Mouse (Mus musculus) heart, embryonic 10.5 days (tissue): ENCODE measurements at regions not wholly inside any gene's neighbourhood (a gene's known extent, or its start where the extent isn't known, plus 50 kb on each side); places are given as distances from the start of the nearest gene placed in this dataset.

ENCODE experiments used
- DNase-seq: peaks from one replicate; pipeline ENCODE4 v3.0.0-alpha.2; 2017; ENCODE audit warnings: low spot score
- H3K27ac ChIP-seq: fragments of 300-500 bp; sonication (generic); 2 replicates; pipeline ENCODE4 v1.5.1; 2016; ENCODE audit warnings: mild to moderate bottlenecking
- H3K27me3 ChIP-seq: fragments of 300-500 bp; sonication (generic); 2 replicates; pipeline ENCODE4 v1.6.1; 2016; ENCODE audit warnings: mild to moderate bottlenecking; ENCODE audit not compliant: poor library complexity, insufficient read depth, severe bottlenecking
- H3K36me3 ChIP-seq: fragments of 300-500 bp; sonication (generic); 2 replicates; pipeline ENCODE4 v1.6.1; 2016; ENCODE audit warnings: mild to moderate bottlenecking, moderate library complexity
- H3K4me1 ChIP-seq: fragments of 300-500 bp; sonication (generic); 2 replicates; pipeline ENCODE4 v1.6.1; 2016; ENCODE audit warnings: mild to moderate bottlenecking
- H3K4me3 ChIP-seq: fragments of 300-500 bp; sonication (generic); 2 replicates; pipeline ENCODE4 v1.5.1; 2016; ENCODE audit warnings: mild to moderate bottlenecking, moderate library complexity
- H3K9me3 ChIP-seq: fragments of 300-500 bp; sonication (generic); 2 replicates; pipeline ENCODE4 v1.6.1; 2016; ENCODE audit warnings: mild to moderate bottlenecking, moderate library complexity
- WGBS: fragments of 180-500 bp; shearing (Covaris S2); methylation state at CpG from one replicate; pipeline ENCODE4 v1.1.7; 2016; 5-methylcytosine and 5-hydroxymethylcytosine counted together

GRCm38 (mm10) chr14:76874542-76875265, 161.9 kb upstream of the Ccdc122 start:
- H3K27me3 ChIP-seq: no peaks in the 10 kb centered on the region
- H3K36me3 ChIP-seq: no peaks in the 10 kb centered on the region
- H3K4me3 ChIP-seq: no peak overlapping the region
- peaks cover 22% of the 10 kb centered on the region for H3K4me1 ChIP-seq
- DNase-seq: no peak
- peak overlapping the region; percentile 60 for H3K27ac ChIP-seq
- no peaks in the 10 kb centered on the region for H3K9me3 ChIP-seq
- 49% methylated on average over 8 of the region's 8 CpGs for WGBS

- 82% methylated on average over 5 of the region's 5 CpGs for WGBS
- DNase-seq: no peak
- Histone ChIP-seq H3K4me3 (no peak overlapping the region), H3K27ac (peak overlapping the region; percentile 29), H3K27me3 (no peaks in the 10 kb centered on the region), H3K9me3 (no peaks in the 10 kb centered on the region), H3K4me1 (peaks cover 22% of the 10 kb centered on the region), H3K36me3 (no peaks in the 10 kb centered on the region)
Measured at GRCm38 (mm10) chr14:76873684-76874083, 162.9 kb upstream of the Ccdc122 start.

- H3K36me3 ChIP-seq: no peaks in the 10 kb centered on the region
- no peak overlapping the region for H3K4me3 ChIP-seq
- no peak overlapping the region for H3K27ac ChIP-seq
- no peaks in the 10 kb centered on the region for H3K9me3 ChIP-seq
- 93% methylated on average over 6 of the region's 6 CpGs for WGBS
- H3K27me3 ChIP-seq: no peaks in the 10 kb centered on the region
- peaks cover 22% of the 10 kb centered on the region for H3K4me1 ChIP-seq
- no peak for DNase-seq
Measured at GRCm38 (mm10) chr14:76872976-76873375, 163.6 kb upstream of the Ccdc122 start.

DNA sequence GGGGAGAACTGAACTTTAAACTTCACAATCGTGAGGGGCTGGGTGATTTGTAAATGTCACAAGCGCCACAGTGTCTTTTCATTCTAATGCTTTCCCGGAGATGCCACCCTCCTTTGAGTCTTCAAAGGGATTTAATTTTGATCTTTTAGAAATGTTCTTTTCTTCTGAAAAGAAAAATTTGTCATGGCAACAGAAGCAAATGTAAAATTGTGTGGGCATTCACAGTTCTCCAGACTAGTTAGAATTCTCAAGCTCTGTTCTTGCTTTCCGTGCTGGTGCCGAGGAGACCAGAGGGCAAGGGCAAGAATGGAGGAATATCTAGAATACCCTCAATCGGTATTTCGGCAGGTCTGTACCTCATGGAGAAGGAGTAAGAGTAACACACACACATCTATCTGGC, 164.1 kb upstream of the Ccdc122 start:
- Histone ChIP-seq H3K27me3 (no peaks in the 10 kb centered on the region), H3K9me3 (no peaks in the 10 kb centered on the region), H3K4me3 (no peak overlapping the region), H3K36me3 (no peaks in the 10 kb centered on the region), H3K27ac (no peak overlapping the region), H3K4me1 (peaks cover 22% of the 10 kb centered on the region)
- WGBS: 89% methylated on average over 7 of the region's 7 CpGs
- DNase-seq: no peak

GRCm38 (mm10) chr14:76868831-76869230, 167.7 kb upstream of the Ccdc122 start:
- Histone ChIP-seq H3K27ac (no peak overlapping the region), H3K4me1 (peaks cover 3% of the 10 kb centered on the region), H3K9me3 (no peaks in the 10 kb centered on the region), H3K27me3 (no peaks in the 10 kb centered on the region), H3K36me3 (no peaks in the 10 kb centered on the region), H3K4me3 (no peak overlapping the region)
- DNase-seq: no peak
- 84% methylated on average over 3 of the region's 3 CpGs for WGBS

- H3K4me1 ChIP-seq: no peaks in the 10 kb centered on the region
- H3K36me3 ChIP-seq: no peaks in the 10 kb centered on the region
- DNase-seq: no peak
- H3K27ac ChIP-seq: no peak overlapping the region
- no peak overlapping the region for H3K4me3 ChIP-seq
- no peaks in the 10 kb centered on the region for H3K9me3 ChIP-seq
- no peaks in the 10 kb centered on the region for H3K27me3 ChIP-seq
- 91% methylated on average over 5 of the region's 5 CpGs for WGBS
Measured at GRCm38 (mm10) chr14:76868131-76868530, 168.4 kb upstream of the Ccdc122 start.

DNA sequence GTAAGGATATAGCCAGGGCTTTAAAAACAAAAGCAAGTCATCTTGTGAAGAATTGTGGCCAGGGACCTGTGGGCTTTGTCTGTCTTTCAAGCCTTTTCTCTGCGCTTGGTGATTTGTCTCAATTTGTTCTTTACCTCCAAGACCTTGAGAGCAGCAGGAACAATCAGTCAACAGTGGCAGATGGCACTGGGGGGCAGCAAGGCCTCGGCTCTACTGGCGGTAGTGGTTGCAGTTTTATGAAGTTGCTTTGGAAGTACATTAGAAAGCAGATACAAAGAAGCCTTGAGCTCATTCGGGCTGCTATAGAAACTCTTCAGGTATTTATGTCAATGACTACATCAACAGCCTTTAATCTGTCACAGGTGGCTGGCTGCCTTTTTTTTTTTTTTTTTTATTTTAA, 171.9 kb upstream of the Ccdc122 start:
- no peaks in the 10 kb centered on the region for H3K27me3 ChIP-seq
- no peak overlapping the region for H3K27ac ChIP-seq
- H3K4me3 ChIP-seq: no peak overlapping the region
- no peak for DNase-seq
- no peaks in the 10 kb centered on the region for H3K4me1 ChIP-seq
- H3K9me3 ChIP-seq: no peaks in the 10 kb centered on the region
- H3K36me3 ChIP-seq: no peaks in the 10 kb centered on the region
- WGBS: 66% methylated on average over 4 of the region's 4 CpGs

GRCm38 (mm10) chr14:76863035-76863706, 173.4 kb upstream of the Ccdc122 start:
- Histone ChIP-seq H3K9me3 (no peaks in the 10 kb centered on the region), H3K27ac (no peak overlapping the region), H3K36me3 (no peaks in the 10 kb centered on the region), H3K4me1 (no peaks in the 10 kb centered on the region), H3K4me3 (no peak overlapping the region), H3K27me3 (no peaks in the 10 kb centered on the region)
- 78% methylated on average over 13 of the region's 13 CpGs for WGBS
- no peak for DNase-seq

- 76% methylated on average over 5 of the region's 5 CpGs for WGBS
- H3K9me3 ChIP-seq: no peaks in the 10 kb centered on the region
- no peak for DNase-seq
- peaks cover 22% of the 10 kb centered on the region for H3K4me1 ChIP-seq
- H3K27ac ChIP-seq: no peak overlapping the region
- H3K36me3 ChIP-seq: no peaks in the 10 kb centered on the region
- H3K27me3 ChIP-seq: no peaks in the 10 kb centered on the region
- no peak overlapping the region for H3K4me3 ChIP-seq
Measured at GRCm38 (mm10) chr14:76858396-76858795, 178.2 kb upstream of the Ccdc122 start.

DNA sequence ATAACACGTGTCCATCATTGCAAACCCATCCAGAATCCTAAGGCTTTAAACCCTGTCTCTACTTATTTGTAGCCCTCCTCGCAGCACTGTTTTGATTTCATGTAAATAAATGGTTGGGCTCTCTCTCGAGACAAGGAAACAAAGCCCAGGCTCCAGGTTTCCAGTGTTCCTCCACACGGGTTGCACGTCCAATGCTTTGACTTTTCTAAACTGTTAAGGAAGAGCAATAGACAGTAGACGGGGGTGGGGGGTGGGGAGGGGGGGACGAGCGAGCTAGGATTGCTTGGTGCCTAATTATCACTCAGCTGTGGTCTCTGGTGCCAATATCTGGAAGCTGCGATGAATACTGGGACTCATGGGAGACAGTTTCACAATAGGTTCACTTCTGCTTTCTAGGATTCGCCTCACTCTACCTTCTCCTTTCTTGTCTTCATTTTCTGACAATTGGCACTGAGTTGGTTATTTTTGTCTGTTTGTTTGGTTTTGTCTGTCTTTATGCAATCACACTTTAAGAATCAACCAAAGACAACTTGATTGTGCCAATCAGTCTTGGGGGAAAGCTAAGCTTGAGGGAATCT, 179.3 kb upstream of the Ccdc122 start:
- Histone ChIP-seq H3K4me3 (no peak overlapping the region), H3K9me3 (no peaks in the 10 kb centered on the region), H3K36me3 (no peaks in the 10 kb centered on the region), H3K27me3 (no peaks in the 10 kb centered on the region), H3K27ac (peak overlapping the region; percentile 64), H3K4me1 (peaks cover 22% of the 10 kb centered on the region)
- DNase-seq: no peak
- WGBS: 51% methylated on average over 10 of the region's 10 CpGs

DNA sequence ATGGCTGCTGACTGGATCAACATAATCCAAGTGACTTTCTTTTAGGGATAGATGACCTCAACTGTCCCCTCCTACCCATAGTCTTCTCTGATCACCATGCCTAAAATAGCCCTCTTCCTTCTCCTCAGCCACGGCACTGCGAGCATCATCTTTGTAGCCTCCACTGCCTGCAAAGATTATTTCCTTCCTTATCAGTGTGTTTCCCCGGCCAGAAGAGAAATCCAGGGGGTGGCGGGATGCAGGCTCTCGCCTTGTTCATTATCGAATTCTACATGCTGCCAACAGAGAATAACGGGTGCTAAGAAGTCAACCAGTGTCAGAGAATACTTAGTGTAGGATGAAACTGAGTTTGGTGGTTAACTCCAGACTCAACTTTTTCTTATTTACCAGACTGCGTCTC, 180.0 kb upstream of the Ccdc122 start:
- 22% methylated on average over 8 of the region's 8 CpGs for WGBS
- H3K27ac ChIP-seq: peak overlapping the region; percentile 64

DNA sequence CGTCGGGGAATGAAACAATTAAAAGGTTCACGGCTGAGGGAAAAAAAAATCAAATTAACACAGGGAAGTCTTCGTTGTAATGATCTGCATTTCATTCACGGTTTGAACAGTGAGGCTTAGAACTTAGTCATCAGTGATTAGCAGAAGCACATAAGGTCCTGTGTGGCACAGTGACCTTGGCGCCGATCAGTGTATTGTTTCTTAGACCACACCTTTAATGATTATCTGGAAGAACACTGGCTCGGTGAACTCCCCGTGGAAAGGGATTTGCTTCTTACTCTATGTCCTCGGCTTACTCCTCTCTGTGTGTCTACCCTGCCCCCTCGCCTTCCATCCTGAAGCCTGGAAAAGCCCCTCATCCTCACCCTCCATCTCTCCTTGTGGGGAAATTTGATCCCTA, 181.6 kb upstream of the Ccdc122 start:
- no peak overlapping the region for H3K4me3 ChIP-seq
- H3K36me3 ChIP-seq: no peaks in the 10 kb centered on the region
- H3K27ac ChIP-seq: no peak overlapping the region
- WGBS: 78% methylated on average over 11 of the region's 11 CpGs
- H3K27me3 ChIP-seq: no peaks in the 10 kb centered on the region
- peaks cover 39% of the 10 kb centered on the region for H3K4me1 ChIP-seq
- H3K9me3 ChIP-seq: no peaks in the 10 kb centered on the region
- no peak for DNase-seq

More for the DNA sequence above, 180.0 kb upstream of the Ccdc122 start:
- Histone ChIP-seq H3K27me3 (no peaks in the 10 kb centered on the region), H3K9me3 (no peaks in the 10 kb centered on the region), H3K4me1 (peaks cover 25% of the 10 kb centered on the region), H3K36me3 (no peaks in the 10 kb centered on the region), H3K4me3 (peak overlapping the region; percentile 22; the same call in 1 of the 2 replicates)
- DNase-seq: no peak

GRCm38 (mm10) chr14:76851473-76852214, 184.9 kb upstream of the Ccdc122 start:
- 32% methylated on average over 10 of the region's 10 CpGs for WGBS
- Histone ChIP-seq H3K27ac (no peak overlapping the region), H3K4me1 (peaks cover 33% of the 10 kb centered on the region), H3K27me3 (no peaks in the 10 kb centered on the region), H3K4me3 (no peak overlapping the region), H3K36me3 (no peaks in the 10 kb centered on the region), H3K9me3 (no peaks in the 10 kb centered on the region)
- no peak for DNase-seq
